Mouse (Mus musculus): ENCODE measurements around the gene Rapgef6.

Rapgef6 gene

DNA sequence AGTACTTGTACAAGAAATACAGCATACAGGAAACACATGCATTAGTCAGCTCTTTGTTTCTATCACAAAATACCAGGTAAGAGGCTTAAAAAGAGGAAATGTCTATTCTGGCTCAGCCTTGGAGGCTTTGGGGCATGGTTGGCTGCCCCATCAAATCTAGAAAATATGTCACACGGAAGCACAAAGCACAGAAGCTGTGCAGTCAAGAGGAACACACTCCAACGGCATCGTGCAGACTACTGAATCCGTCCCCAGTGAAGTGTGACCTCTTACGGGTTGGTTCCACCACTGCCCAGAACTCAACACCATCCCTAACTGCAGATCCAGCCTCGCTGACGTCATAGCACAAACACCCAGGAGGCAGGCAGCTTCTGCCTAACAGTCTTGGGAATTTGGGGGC, 210.9 kb downstream of the Rapgef6 start:
- no peak for DNase-seq (ENCODE audit: low read depth, low spot score)

DNA sequence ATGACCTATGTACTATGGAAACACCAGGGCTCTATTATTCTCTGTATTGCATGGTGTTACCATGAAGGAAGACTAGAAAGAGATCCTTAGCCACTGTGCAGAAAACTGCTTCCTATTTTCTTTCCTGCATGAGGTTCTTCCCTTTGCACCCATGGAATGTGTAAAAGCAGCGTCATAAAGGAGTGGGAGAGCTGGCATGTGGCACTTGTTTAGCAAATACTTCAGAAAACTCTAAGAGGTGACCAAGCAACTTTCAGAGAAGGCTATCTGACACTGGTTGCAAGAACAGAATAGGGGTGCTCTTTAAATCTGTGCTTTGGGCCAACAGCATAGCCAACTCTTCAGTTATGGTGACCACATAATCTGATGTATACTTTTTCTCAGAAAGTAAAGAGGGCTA, 212.5 kb downstream of the Rapgef6 start:
- no peak for DNase-seq (ENCODE audit: low read depth, low spot score)

DNA sequence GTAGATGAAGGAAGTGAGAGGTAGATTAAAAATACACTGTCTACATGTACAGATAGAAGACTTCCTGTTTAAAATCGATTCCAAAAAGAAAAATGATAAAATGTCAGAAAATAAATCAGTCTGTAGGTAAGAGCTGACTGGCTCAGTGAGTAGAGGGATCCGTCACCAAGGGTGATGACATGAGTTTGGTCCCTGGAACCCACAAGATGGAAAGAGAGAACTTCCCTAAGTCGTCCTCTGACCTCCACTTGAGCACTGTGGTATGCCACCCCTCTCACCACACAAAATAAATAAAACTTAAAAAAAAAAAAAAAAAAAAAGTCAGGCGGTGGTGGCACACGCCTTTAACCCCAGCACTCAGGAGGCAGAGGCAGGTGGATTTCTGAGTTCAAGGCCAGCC, 214.3 kb downstream of the Rapgef6 start:
- no peak for DNase-seq (ENCODE audit: low read depth, low spot score)

DNA sequence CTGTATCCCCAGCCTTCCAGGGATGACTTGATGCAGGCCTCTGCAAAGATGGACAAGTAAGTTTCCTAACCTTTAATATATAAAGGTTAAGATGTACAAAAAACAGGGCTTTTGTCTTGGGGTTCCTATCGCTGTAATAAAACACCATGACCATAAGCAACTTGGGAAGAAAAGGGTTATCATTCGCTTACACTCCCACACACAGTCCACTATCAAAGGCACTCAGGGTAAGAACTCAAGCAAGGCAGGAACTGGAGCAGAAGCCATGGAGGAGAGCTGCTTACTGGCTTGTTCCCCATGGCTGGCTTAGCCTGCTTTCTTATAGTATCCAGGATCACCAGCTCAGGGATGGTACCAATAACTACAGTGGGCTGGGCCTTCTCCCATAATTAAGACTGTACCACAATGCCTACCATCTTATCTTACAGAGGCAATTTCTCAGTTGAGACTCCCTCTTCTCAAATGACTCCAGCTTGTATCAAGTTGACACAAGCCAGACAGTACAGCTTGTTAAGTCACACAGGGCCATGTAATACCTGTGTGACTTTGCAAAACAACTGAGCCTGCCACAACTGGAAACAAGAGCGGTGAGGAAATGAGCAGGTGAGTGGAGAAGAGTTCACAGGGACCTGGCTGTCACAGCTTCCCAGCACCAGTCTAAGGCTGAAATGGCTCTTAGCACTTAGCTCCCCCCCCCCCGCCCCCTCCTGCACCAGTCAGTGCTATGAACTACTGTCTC, 216.5 kb downstream of the Rapgef6 start:
- DNase-seq (ENCODE audit: low read depth, low spot score): no peak

DNA sequence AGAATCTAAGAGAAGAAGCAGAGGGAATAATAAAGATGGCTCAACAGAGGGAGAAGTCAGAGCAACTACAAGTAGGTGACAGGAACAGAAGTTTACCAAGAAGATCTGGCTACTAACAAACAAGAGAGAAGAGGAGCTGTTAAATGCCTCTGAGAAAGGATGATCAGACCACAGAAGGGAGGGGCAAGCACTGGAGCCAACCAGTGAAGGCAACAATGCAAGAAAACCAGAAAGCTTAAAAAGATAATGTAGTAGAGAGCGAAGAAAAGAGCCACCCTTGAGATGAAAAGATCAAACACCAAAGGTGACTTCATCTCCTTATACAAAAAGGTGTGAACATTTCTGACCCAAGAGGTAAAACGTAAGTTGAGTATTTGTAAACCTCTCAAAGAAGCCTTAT, 218.7 kb downstream of the Rapgef6 start:
- DNase-seq (ENCODE audit: low read depth, low spot score): no peak

DNA sequence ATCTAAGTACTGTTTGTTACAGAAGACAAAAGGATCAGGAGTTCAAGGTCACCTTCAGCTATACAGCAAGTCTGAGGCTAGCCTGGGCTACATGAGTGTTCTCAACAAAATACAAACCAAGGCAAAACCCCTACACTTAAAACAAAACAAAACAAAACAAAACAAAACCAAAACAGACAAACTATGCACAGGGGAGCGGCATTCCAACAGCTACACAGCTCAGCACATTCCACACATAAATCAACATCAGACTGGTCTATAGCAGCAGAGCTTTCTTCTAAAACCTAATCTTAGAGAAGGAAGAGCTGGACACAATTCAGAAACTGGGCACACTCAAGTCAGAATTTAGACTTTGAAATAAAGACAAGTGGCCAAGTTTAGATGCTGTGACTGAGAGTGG, 221.6 kb downstream of the Rapgef6 start:
- DNase-seq (ENCODE audit: low read depth, low spot score): no peak

Data from forelimb bud, embryonic 11.5 days (tissue).